Mouse (Mus musculus) intestine, embryonic 14.5 days (tissue): ENCODE results near the gene Cdc42bpa. TPM values are rescaled to one million over a fixed set of nuclear protein-coding genes. Genes with fewer than 3 reads are reported as not detected.

Experiments used
- ATAC-seq: fragments of 200-750 bp; cut with Nextera tagmentation; replicated peaks from 2 replicates; pipeline ENCODE4 v1.8.0; 2017; ENCODE audit warnings: low read depth, moderate number of reproducible peaks, moderate TSS enrichment, moderate library complexity; ENCODE audit not compliant: low FRiP score, low TSS enrichment
- DNase-seq: peaks from one replicate; pipeline ENCODE4 v3.0.0-alpha.2; 2018; ENCODE audit warnings: low spot score
- H3K27ac ChIP-seq: fragments of 300-500 bp; sonication (generic); 2 replicates; pipeline ENCODE4 v1.5.1; 2014; ENCODE audit warnings: low read depth, mild to moderate bottlenecking, control low read depth
- H3K27me3 ChIP-seq: fragments of 300-500 bp; sonication (generic); replicated peaks from 2 replicates; pipeline ENCODE4 v1.6.1; 2014; ENCODE audit warnings: low read length, control low read depth; ENCODE audit not compliant: control insufficient read depth, insufficient read depth
- H3K36me3 ChIP-seq: fragments of 300-500 bp; sonication (generic); 2 replicates; pipeline ENCODE4 v1.6.1; 2014; ENCODE audit warnings: low read length, control low read depth; ENCODE audit not compliant: control insufficient read depth, insufficient read depth
- H3K4me1 ChIP-seq: fragments of 300-500 bp; sonication (generic); replicated peaks from 2 replicates; pipeline ENCODE4 v1.6.1; 2014; ENCODE audit warnings: low read length, control low read depth, mixed read lengths; ENCODE audit not compliant: control insufficient read depth, insufficient read depth
- H3K4me2 ChIP-seq: fragments of 300-500 bp; sonication (generic); 2 replicates; pipeline ENCODE4 v1.6.1; 2014; ENCODE audit warnings: low read length
- H3K4me3 ChIP-seq: fragments of 300-500 bp; sonication (generic); 2 replicates; pipeline ENCODE4 v1.5.1; 2014; ENCODE audit warnings: low read depth, low read length, control low read depth, mixed read lengths
- H3K9ac ChIP-seq: fragments of 300-500 bp; sonication (generic); 2 replicates; pipeline ENCODE4 v1.6.1; 2014; ENCODE audit warnings: mild to moderate bottlenecking, low read length
- H3K9me3 ChIP-seq: fragments of 300-500 bp; sonication (generic); 2 replicates; pipeline ENCODE4 v1.6.1; 2016; ENCODE audit warnings: low read length, control low read depth; ENCODE audit not compliant: control insufficient read depth
- WGBS: fragments of 180-500 bp; shearing (Covaris S2); extraction: QIAGEN DNeasy Blood & Tissue Kit; methylation state at CpG from one replicate; pipeline ENCODE4 v1.1.7; 2014; 5-methylcytosine and 5-hydroxymethylcytosine counted together
- polyA plus RNA-seq: library from polyadenylated mRNA; unstranded; fragments of >200 nt; fragmentation: Nextera tagmentation; extraction: Ambion mirVana; gene quantifications from 2 replicates; pipeline ENCODE4 v1.2.1, GENCODE M21; 2014

Gene Cdc42bpa
- polyA plus RNA-seq, 1 experiment from 2014 or later = 14.1 TPM

DNA sequence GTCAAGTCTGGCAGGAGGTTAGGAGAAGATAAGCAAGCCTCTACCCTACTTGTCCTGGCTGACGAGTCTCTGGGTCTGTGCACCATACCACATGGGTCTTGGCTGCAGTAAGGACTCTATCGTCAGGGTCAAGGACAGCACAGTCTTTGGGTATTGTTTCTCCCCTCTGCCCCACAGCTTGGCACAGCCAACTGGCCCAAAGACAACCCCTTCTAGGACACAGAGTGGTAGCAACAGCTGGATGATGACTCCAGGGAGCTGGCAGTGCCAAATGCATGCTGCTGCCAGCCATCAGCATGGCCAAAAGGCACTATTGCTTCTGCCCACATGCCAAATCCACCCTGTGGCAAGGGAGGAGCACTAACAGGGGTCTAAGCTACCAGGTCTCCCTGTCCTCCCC, 211.6 kb downstream of the Cdc42bpa start:
- H3K9me3 ChIP-seq = no peaks in the 10 kb centered on the region
- H3K27ac ChIP-seq = no peak overlapping the region
- ATAC-seq (no peak), DNase-seq (no peak)
- H3K4me1 ChIP-seq = no peaks in the 10 kb centered on the region
- H3K4me2 ChIP-seq = no peak overlapping the region
- no peak overlapping the region for H3K9ac ChIP-seq
- H3K36me3 ChIP-seq = no peaks in the 10 kb centered on the region
- WGBS = 94% methylated on average over 2 of the region's 2 CpGs
- no peaks in the 10 kb centered on the region for H3K27me3 ChIP-seq
- no peak overlapping the region for H3K4me3 ChIP-seq

DNA sequence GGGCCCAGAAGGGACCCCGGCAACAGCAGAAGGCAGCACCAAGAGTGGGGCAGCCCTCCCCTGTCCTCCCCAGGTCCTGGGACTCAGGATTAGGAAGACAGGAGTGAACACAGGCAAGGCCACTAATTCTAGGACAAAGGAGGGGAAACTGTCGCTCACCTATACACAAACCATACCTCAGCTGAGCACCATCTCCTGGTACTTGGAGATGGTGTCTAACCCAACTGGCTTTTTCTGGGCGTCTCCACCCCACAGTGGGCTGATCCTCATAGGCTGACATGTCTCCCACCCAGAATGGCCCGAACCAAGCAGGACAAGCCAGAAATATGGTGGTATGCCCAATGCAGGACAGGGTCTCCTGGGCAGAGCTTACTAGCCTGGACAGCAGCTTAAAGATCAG, 212.3 kb downstream of the Cdc42bpa start:
- Histone ChIP-seq H3K4me2 (no peak overlapping the region), H3K36me3 (no peaks in the 10 kb centered on the region), H3K4me1 (no peaks in the 10 kb centered on the region), H3K27me3 (no peaks in the 10 kb centered on the region), H3K27ac (no peak overlapping the region), H3K9ac (no peak overlapping the region), H3K9me3 (no peaks in the 10 kb centered on the region), H3K4me3 (no peak overlapping the region)
- no peak for DNase-seq
- 80% methylated on average over 4 of the region's 4 CpGs for WGBS
- no peak for ATAC-seq

DNA sequence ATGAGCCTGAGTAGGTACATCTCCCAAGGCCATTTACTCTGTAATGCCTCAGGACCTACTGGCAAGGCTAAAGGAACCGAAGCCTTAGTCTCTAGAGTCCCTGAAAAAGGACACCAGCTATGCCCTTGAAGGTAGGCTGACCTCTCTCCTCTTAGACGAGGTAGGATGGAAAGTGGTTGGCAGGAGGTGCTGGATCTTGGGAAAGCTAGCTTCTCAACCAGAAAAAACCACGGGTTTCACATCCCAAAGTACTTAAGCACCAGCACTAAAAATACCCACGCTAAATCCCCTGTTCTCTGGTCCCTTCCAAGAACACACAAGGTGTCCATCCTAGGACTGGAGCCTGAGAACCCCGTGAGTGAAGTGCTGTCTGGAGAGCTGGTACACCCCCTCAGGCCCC, 212.7 kb downstream of the Cdc42bpa start:
- Histone ChIP-seq H3K27ac (no peak overlapping the region), H3K27me3 (no peaks in the 10 kb centered on the region), H3K9me3 (no peaks in the 10 kb centered on the region), H3K9ac (no peak overlapping the region), H3K4me2 (no peak overlapping the region), H3K4me1 (no peaks in the 10 kb centered on the region), H3K4me3 (no peak overlapping the region), H3K36me3 (no peaks in the 10 kb centered on the region)
- 81% methylated on average over 5 of the region's 5 CpGs for WGBS
- DNase-seq (no peak), ATAC-seq (no peak)

DNA sequence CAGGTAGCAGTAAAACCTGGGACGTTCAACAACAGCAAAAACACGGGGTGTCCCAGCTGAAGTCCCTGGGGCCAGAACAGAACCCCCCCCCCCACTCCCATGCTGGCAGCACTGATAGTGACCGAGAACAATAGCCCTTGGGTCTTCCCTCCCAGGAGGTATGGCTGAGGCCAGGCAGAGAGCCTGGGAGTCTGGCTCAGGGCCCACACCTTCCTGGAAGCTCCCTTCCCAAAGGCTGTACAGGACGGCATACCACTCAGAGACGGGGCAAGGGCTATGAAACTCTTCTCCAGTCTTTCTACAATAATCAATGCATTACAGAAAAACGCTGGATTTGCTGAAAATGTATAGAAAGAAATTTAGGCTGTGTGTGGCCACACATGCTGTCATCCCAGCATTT, 214.4 kb downstream of the Cdc42bpa start:
- no peak for DNase-seq
- no peaks in the 10 kb centered on the region for H3K27me3 ChIP-seq
- no peak for ATAC-seq
- no peaks in the 10 kb centered on the region for H3K36me3 ChIP-seq
- H3K4me2 ChIP-seq = no peak overlapping the region
- no peak overlapping the region for H3K9ac ChIP-seq
- H3K4me3 ChIP-seq = no peak overlapping the region
- no peak overlapping the region for H3K27ac ChIP-seq
- no peaks in the 10 kb centered on the region for H3K4me1 ChIP-seq
- H3K9me3 ChIP-seq = no peaks in the 10 kb centered on the region
- WGBS = 60% methylated on average over 6 of the region's 6 CpGs

DNA sequence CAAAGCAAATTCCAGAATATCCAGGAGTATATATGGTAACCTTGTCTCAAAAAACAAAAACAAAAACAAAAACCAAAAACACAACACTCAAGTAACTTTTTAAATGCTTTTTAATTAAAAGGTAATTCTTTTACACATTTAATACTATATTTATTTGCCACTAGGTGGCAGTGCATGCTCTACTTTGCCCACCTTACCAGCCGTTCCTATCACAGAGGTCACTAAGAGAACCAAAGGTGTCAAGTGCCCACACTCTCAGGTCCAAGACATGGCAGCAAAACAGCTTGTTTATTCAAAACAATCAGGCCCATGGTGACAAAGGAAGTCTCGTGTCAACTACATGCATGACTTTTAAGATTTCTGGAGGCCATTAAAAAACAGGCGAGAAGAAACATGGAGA, 214.9 kb downstream of the Cdc42bpa start:
- no peak for DNase-seq
- 37% methylated on average over 3 of the region's 3 CpGs for WGBS

DNA sequence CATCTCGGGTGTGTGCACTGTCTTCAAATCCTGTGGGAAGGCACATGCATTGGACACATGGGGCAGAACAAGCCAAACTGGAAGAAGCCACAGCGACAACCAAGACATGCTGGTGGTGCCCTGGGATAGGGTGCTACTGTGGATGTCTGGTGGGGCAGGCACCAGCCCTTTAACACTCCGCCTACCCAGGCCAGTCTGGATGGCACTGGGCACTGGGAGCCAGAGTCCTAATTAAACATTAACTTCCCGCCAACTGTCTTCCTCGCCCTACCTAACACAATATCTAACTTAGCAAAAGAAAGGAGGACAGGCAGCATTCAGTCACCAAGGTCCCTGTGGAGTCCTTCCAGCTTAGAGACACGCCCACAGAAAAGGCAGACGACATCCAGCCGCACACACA, 215.4 kb downstream of the Cdc42bpa start:
- Histone ChIP-seq H3K36me3 (no peaks in the 10 kb centered on the region), H3K4me2 (no peak overlapping the region), H3K9ac (no peak overlapping the region), H3K4me1 (no peaks in the 10 kb centered on the region), H3K9me3 (no peaks in the 10 kb centered on the region), H3K27ac (no peak overlapping the region), H3K4me3 (no peak overlapping the region), H3K27me3 (no peaks in the 10 kb centered on the region)
- no peak for DNase-seq
- WGBS = 53% methylated on average over 8 of the region's 8 CpGs
- no peak; the same call in 1 of the 2 replicates for ATAC-seq

More for the DNA sequence above, 214.9 kb downstream of the Cdc42bpa start:
- no peaks in the 10 kb centered on the region for H3K27me3 ChIP-seq
- no peak overlapping the region for H3K27ac ChIP-seq
- H3K4me3 ChIP-seq = no peak overlapping the region
- ATAC-seq = no peak
- H3K9me3 ChIP-seq = no peaks in the 10 kb centered on the region
- H3K9ac ChIP-seq = no peak overlapping the region
- no peak overlapping the region for H3K4me2 ChIP-seq
- no peaks in the 10 kb centered on the region for H3K4me1 ChIP-seq
- no peaks in the 10 kb centered on the region for H3K36me3 ChIP-seq

DNA sequence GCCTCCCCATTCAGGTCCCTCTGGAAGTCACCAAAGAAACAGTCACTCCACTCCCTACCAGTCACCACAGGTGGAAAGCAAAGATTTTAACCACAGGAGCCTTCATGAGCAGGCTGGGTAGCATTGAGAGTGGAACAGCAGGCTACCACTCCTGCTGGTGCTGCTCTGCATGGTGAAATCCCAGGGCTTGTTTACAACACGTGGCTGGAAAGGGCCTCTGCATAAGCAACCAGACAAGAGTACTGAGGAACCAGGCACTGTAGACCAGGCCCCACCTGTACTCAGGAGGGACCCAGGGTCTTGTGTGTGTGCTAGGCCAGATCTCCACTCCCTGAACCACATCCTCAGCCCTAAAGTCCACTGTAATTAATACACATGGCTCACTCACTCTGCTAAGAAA, 216.5 kb downstream of the Cdc42bpa start:
- no peak overlapping the region for H3K27ac ChIP-seq
- H3K4me3 ChIP-seq = no peak overlapping the region
- H3K27me3 ChIP-seq = no peaks in the 10 kb centered on the region
- DNase-seq (no peak), ATAC-seq (no peak)
- H3K4me1 ChIP-seq = no peaks in the 10 kb centered on the region
- H3K9me3 ChIP-seq = no peaks in the 10 kb centered on the region
- H3K4me2 ChIP-seq = no peak overlapping the region
- WGBS = 21% methylated on average over 1 of the region's 1 CpGs
- no peak overlapping the region for H3K9ac ChIP-seq
- no peaks in the 10 kb centered on the region for H3K36me3 ChIP-seq

DNA sequence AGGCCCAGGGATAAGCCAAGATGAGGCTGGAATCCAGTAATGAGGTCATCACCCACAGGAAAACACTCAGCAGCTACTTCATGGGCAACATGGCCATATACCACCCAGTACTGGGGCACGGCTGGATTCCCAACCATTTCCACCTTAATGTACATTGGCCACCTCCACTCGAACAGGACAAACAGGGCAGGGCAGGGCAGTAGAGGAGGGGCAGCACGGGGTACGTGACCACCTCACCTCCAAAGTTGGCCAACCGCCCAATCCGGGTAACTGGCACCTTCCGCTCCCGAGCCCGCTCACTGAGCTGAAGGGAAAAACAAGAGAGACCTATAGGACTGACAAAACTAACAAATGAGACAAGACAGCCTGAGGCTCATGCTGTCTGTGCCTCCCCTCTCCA, 218.1 kb downstream of the Cdc42bpa start:
- ATAC-seq = no peak
- Histone ChIP-seq H3K4me1 (0 out of 2 replicates have a peak, but pooled peaks cover 2% of the 10 kb centered on the region), H3K4me3 (no peak overlapping the region), H3K36me3 (no peaks in the 10 kb centered on the region), H3K27ac (no peak overlapping the region), H3K4me2 (no peak overlapping the region), H3K9me3 (no peaks in the 10 kb centered on the region), H3K27me3 (no peaks in the 10 kb centered on the region), H3K9ac (no peak overlapping the region)
- WGBS = 90% methylated on average over 9 of the region's 9 CpGs
- no peak for DNase-seq

DNA sequence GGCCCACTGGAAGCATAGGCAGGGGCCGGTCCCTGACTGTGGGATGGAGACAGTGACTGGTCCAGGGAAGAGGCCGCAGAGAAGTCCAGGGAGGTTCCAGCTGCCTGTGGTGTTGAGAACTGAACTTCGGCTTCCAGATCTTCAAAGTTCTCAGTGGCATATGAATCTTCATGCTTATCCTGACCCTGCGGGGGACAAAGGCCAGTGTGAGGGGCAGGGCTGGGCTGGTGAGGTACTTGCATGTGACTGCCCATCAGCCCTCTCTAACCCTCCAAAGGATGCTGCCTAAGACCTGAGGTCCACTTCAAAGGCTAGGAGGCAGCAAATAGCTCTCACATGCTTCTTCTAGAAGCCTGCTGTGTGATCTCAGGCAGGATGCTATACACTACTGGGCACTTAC, 218.8 kb downstream of the Cdc42bpa start:
- no peaks in the 10 kb centered on the region for H3K27me3 ChIP-seq
- H3K4me3 ChIP-seq = no peak overlapping the region
- H3K9me3 ChIP-seq = no peaks in the 10 kb centered on the region
- WGBS = 93% methylated on average over 4 of the region's 4 CpGs
- no peaks in the 10 kb centered on the region for H3K36me3 ChIP-seq
- no peak overlapping the region for H3K4me2 ChIP-seq
- H3K4me1 ChIP-seq = 0 out of 2 replicates have a peak, but pooled peaks cover 3% of the 10 kb centered on the region
- ATAC-seq (no peak), DNase-seq (no peak)
- no peak overlapping the region for H3K27ac ChIP-seq
- H3K9ac ChIP-seq = no peak overlapping the region
